Mouse (Mus musculus): ENCODE measurements around the gene Spsb4.

The Spsb4 gene

GRCm38 (mm10) chr9:96948546-96948945, 70.1 kb downstream of the Spsb4 start:
- DNase-seq (ENCODE audit: low read depth) = no peak

- DNase-seq (ENCODE audit: low read depth) = no peak
These were observed 71.5 kb downstream of the Spsb4 start for GRCm38 (mm10) chr9:96947171-96947570.

- DNase-seq (ENCODE audit: low read depth) = no peak
These were observed 74.1 kb downstream of the Spsb4 start for GRCm38 (mm10) chr9:96944517-96944916.

- no peak for DNase-seq (ENCODE audit: low read depth)
These were observed 75.7 kb downstream of the Spsb4 start for GRCm38 (mm10) chr9:96942975-96943374.

- DNase-seq (ENCODE audit: low read depth) = no peak
These were observed 79.8 kb downstream of the Spsb4 start for GRCm38 (mm10) chr9:96938887-96939286.

- DNase-seq (ENCODE audit: low read depth) = peak; percentile 70
These were observed 82.2 kb downstream of the Spsb4 start for GRCm38 (mm10) chr9:96936427-96936826.

GRCm38 (mm10) chr9:96935556-96936300, 82.9 kb downstream of the Spsb4 start:
- peak; percentile 92 for DNase-seq (ENCODE audit: low read depth)

GRCm38 (mm10) chr9:96934816-96935215, 83.8 kb downstream of the Spsb4 start:
- peak; percentile 14 for DNase-seq (ENCODE audit: low read depth)

GRCm38 (mm10) chr9:96932751-96933150, 85.9 kb downstream of the Spsb4 start:
- no peak for DNase-seq (ENCODE audit: low read depth)

- DNase-seq (ENCODE audit: low read depth) = no peak
These were observed 94.9 kb downstream of the Spsb4 start for GRCm38 (mm10) chr9:96923577-96924316.

GRCm38 (mm10) chr9:96923119-96923518, 95.5 kb downstream of the Spsb4 start:
- DNase-seq (ENCODE audit: low read depth) = no peak

- DNase-seq (ENCODE audit: low read depth) = peak; percentile 93
These were observed 101.8 kb downstream of the Spsb4 start for GRCm38 (mm10) chr9:96916620-96917538.

GRCm38 (mm10) chr9:96916076-96916475, 102.6 kb downstream of the Spsb4 start:
- DNase-seq (ENCODE audit: low read depth) = no peak

GRCm38 (mm10) chr9:96914851-96915250, 103.8 kb downstream of the Spsb4 start:
- no peak for DNase-seq (ENCODE audit: low read depth)

GRCm38 (mm10) chr9:96914005-96914404, 104.6 kb downstream of the Spsb4 start:
- DNase-seq (ENCODE audit: low read depth) = no peak

- no peak for DNase-seq (ENCODE audit: low read depth)
These were observed 109.1 kb downstream of the Spsb4 start for GRCm38 (mm10) chr9:96909503-96909902.

- DNase-seq (ENCODE audit: low read depth) = no peak
These were observed 109.9 kb downstream of the Spsb4 start for GRCm38 (mm10) chr9:96908737-96909136.

GRCm38 (mm10) chr9:96904360-96905355, 114.0 kb downstream of the Spsb4 start:
- DNase-seq (ENCODE audit: low read depth) = peak; percentile 59

- peak; percentile 97 for DNase-seq (ENCODE audit: low read depth)
These were observed 118.9 kb downstream of the Spsb4 start for GRCm38 (mm10) chr9:96899717-96900116.

GRCm38 (mm10) chr9:96899004-96899403, 119.6 kb downstream of the Spsb4 start:
- peak; percentile 62 for DNase-seq (ENCODE audit: low read depth)

- peak; percentile 84 for DNase-seq (ENCODE audit: low read depth)
These were observed 122.0 kb downstream of the Spsb4 start for GRCm38 (mm10) chr9:96896690-96897089.
